Mouse (Mus musculus): Measurements from ENCODE around the gene Plb1.

- TF ChIP-seq CTCF (IDR thresholded peaks at IDR 0.05; ENCODE audit: insufficient read depth, low read length): no peak
- TF ChIP-seq POLR2A (IDR thresholded peaks at IDR 0.05; ENCODE audit: borderline replicate concordance, extremely low read depth, low read depth, low read length): no peak
These were observed 183.0 kb downstream of the Plb1 start for GRCm38 (mm10) chr5:32415554-32415953.

Measured in lung, adult 2 months (tissue).